Mouse (Mus musculus): ENCODE measurements around the gene Tmem51.

GRCm38 (mm10) chr4:141996086-141996485, 88.0 kb downstream of the Tmem51 start:
- TF ChIP-seq CHD2 (IDR thresholded peaks at IDR 0.05; ENCODE audit: low read depth, low read length) (no peak), HCFC1 (IDR thresholded peaks at IDR 0.05; ENCODE audit: borderline replicate concordance, insufficient read depth, low read length) (no peak)
